8 mouse cellular contexts compared by ENCODE assay signal in the genomic region with DNA sequence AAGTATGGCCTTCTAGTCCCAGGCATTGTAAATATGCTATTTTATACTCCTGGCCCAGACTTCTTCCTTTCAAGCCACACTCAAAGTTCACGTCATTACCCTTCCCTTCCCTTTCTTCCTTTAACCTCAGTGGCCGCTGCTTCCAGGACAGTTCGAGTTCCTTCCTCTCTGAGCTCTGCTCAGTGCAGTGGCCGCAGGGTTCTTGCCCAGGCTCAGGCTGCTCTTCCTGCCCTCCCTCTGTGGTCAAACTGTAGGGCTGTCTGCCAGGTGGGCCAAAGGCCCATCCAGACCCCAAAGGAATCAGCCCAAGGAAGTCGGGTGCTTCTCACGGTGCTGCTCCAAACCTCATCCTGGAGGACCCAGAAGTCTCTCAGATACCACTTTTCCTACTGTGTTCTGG. TPM values are rescaled to one million over a fixed set of nuclear protein-coding genes. Genes with fewer than 3 reads are reported as not detected.
DNase-seq lines count a peak whose midpoint lies in the region; ATAC-seq lines count a peak whose summit lies in the region.

No protein-coding gene starts in this region.

- ATAC-seq in forebrain, embryonic 15.5 days (replicated peaks) = peak; percentile 38
- ATAC-seq in intestine, embryonic 15.5 days = no peak
- ATAC-seq in midbrain, embryonic 14.5 days (ENCODE audit: low FRiP score, low TSS enrichment) = peak; percentile 25; the same call in 1 of the 2 replicates
- ATAC-seq in CD4-positive, CD25-positive, alpha-beta regulatory T cell, adult 4 months = no peak

- peak overlapping the region; percentile 22 for H3K4me3 ChIP-seq in forebrain, embryonic 15.5 days
- no peak overlapping the region for H3K4me3 ChIP-seq in intestine, embryonic 15.5 days (replicated peaks)
- H3K4me3 ChIP-seq in midbrain, embryonic 14.5 days (replicated peaks; ENCODE audit: low read depth, low read length) = no peak overlapping the region; the same call in 1 of the 2 replicates

- H3K27me3 ChIP-seq in forebrain, embryonic 15.5 days = no peaks in the 10 kb centered on the region
- H3K27me3 ChIP-seq in intestine, embryonic 15.5 days (replicated peaks) = no peaks in the 10 kb centered on the region
- no peaks in the 10 kb centered on the region for H3K27me3 ChIP-seq in midbrain, embryonic 14.5 days (ENCODE audit: control insufficient read depth, insufficient read depth, low read length)

- H3K9me3 ChIP-seq in forebrain, embryonic 15.5 days = no peaks in the 10 kb centered on the region
- H3K9me3 ChIP-seq in intestine, embryonic 15.5 days = no peaks in the 10 kb centered on the region
- 0 out of 2 replicates have a peak, but pooled peaks cover 5% of the 10 kb centered on the region for H3K9me3 ChIP-seq in midbrain, embryonic 14.5 days (ENCODE audit: control insufficient read depth, low read length)

- WGBS in forebrain, embryonic 15.5 days = 43% methylated on average over 6 of the region's 6 CpGs
- 41% methylated on average over 6 of the region's 6 CpGs for whole genome bisulfite sequencing in intestine, embryonic 15.5 days
- 60% methylated on average over 6 of the region's 6 CpGs for WGBS in midbrain, embryonic 14.5 days

- peaks cover 23% of the 10 kb centered on the region for H3K4me1 ChIP-seq in forebrain, embryonic 15.5 days
- H3K4me1 ChIP-seq in intestine, embryonic 15.5 days (replicated peaks) = peaks cover 24% of the 10 kb centered on the region
- H3K4me1 ChIP-seq in midbrain, embryonic 14.5 days (ENCODE audit: control insufficient read depth, insufficient read depth, low read length) = peaks cover 14% of the 10 kb centered on the region

- peak overlapping the region; percentile 51 for H3K9ac ChIP-seq in forebrain, embryonic 15.5 days (replicated peaks)
- peak overlapping the region; percentile 21 for H3K9ac ChIP-seq in intestine, embryonic 15.5 days
- H3K9ac ChIP-seq in midbrain, embryonic 14.5 days (replicated peaks; ENCODE audit: low read length) = peak overlapping the region; percentile 36

- DNase-seq in kidney, adult 9 months = peak; percentile 46
- DNase-seq in kidney, adult 18-20 months = no peak
- peak; percentile 18 for DNase-seq in midbrain, embryonic 14.5 days
- no peak for DNase-seq in thymus, postnatal 36 days
- no peak for DNase-seq in urinary bladder, postnatal 10 days (ENCODE audit: low spot score)

- H3K4me2 ChIP-seq in forebrain, embryonic 15.5 days (replicated peaks) = peak overlapping the region; percentile 45
- H3K4me2 ChIP-seq in intestine, embryonic 15.5 days (replicated peaks) = peak overlapping the region; percentile 34
- peak overlapping the region; percentile 47 for H3K4me2 ChIP-seq in midbrain, embryonic 14.5 days (ENCODE audit: low read length)

- H3K27ac ChIP-seq in forebrain, embryonic 15.5 days (replicated peaks) = peak overlapping the region; percentile 84
- H3K27ac ChIP-seq in intestine, embryonic 15.5 days = peak overlapping the region; percentile 71
- H3K27ac ChIP-seq in midbrain, embryonic 14.5 days (replicated peaks; ENCODE audit: low read depth, low read length) = peak overlapping the region; percentile 37; the same call in 1 of the 2 replicates

- no peaks in the 10 kb centered on the region for H3K36me3 ChIP-seq in forebrain, embryonic 15.5 days
- H3K36me3 ChIP-seq in intestine, embryonic 15.5 days = peaks cover 14% of the 10 kb centered on the region
- H3K36me3 ChIP-seq in midbrain, embryonic 14.5 days (ENCODE audit: control insufficient read depth, insufficient read depth, low read length) = no peaks in the 10 kb centered on the region

RNA-seq across cellular contexts. Expression of gene S1pr3, which starts 9.4 kb away (rescaled TPM):
- 10.3 and 12.8 TPM in 2 replicates for polyA plus RNA-seq in forebrain, embryonic 15.5 days (2015; fragmentation: Nextera tagmentation; extraction: Ambion mirVana)
- 42.3 and 46.6 TPM in 2 replicates for polyA plus RNA-seq in intestine, embryonic 15.5 days (2015; fragmentation: Nextera tagmentation; extraction: Ambion mirVana)
- 6.1 and 12.8 TPM in 2 replicates for polyA plus RNA-seq in midbrain, embryonic 14.5 days (2014; fragmentation: Nextera tagmentation; extraction: Ambion mirVana)
- polyA plus RNA-seq in CD4-positive, CD25-positive, alpha-beta regulatory T cell, adult 4 months (2017; shearing (Covaris generic)) = not detected

Comparison
In these comparisons a context has a peak if more than half of its experiments do, and no peak if none do; other contexts are left out.
1. DNase-seq: peak in kidney, adult 9 months (single experiment) and midbrain, embryonic 14.5 days (single experiment); none in kidney, adult 18-20 months (single experiment), thymus, postnatal 36 days (0 of 2) and urinary bladder, postnatal 10 days (single experiment).
2. ATAC-seq: peak in forebrain, embryonic 15.5 days (single experiment) and midbrain, embryonic 14.5 days (single experiment); none in intestine, embryonic 15.5 days (single experiment) and CD4-positive, CD25-positive, alpha-beta regulatory T cell, adult 4 months (single experiment).
3. Peak in every context shown above with its lines, with median percentiles within 50 percentile points of each other: H3K27ac ChIP-seq, H3K4me2 ChIP-seq and H3K9ac ChIP-seq.